Mouse (Mus musculus): ENCODE measurements at regions not wholly inside any gene's neighbourhood (a gene's known extent, or its start where the extent isn't known, plus 50 kb on each side); places are given as distances from the start of the nearest gene placed in this dataset.

GRCm38 (mm10) chr8:36364567-36365231 is 599.1 kb downstream of the Gm19410 start:
- DNase-seq, result no peak

- DNase-seq, result no peak
These were observed 600.4 kb downstream of the Gm19410 start for GRCm38 (mm10) chr8:36365945-36366344.

DNA sequence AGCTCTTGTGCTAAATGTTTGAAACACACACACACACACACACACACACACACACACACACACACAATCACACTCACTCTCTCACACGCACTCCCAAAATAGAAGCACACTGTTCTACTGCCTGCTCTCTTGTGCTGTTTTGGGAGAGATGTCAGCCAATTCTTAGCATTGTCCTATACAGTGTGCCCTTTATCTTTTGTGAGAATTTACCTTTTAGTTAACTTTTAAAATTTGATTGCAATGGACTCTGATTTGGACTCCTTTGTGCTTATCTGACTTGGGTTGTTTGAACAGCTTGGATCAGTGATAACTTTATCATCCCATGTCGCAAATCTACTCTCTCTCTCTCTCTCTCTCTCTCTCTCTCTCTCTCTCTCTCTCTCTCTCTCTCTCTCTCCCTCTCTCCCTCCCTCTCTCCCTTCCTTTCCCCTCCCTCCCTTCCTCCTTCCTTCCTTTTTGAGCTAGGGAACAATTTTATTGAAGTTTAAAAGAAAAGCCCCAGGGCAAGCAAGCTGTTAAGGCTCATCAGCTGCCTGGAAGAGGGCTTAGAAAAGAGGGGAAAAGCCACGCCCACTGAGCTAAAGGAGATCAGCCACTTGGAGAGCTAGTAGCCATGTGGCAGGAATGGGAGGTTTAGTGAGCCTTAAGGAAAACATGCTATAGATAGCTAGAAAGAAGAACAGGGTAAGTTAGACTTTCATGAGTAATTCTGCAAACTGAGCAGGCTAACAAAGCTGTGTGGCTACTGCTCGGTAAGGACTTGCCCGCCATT is 611.2 kb downstream of the Gm19410 start:
- DNase-seq, result no peak

DNA sequence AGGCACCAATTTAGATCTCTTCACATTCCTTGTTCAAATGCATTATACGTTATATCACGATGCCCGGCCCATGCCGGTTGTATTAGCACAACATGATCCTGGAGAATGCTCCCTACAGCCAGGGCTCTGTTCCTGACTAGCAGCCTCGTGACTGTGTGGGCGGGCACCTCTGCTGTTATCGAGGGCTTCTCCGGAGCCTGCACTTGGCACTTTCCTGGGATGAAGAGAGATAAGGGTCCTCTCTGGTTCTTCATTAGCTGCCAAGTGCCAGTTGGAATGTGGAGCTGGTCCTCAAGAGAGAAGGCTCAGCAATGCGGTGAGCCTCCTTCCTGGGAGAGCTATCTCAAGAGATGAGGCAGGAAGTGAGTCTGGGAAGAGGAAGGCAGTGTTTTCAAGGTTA is 598.9 kb upstream of the AI429214 start:
- no peak for DNase-seq

DNA sequence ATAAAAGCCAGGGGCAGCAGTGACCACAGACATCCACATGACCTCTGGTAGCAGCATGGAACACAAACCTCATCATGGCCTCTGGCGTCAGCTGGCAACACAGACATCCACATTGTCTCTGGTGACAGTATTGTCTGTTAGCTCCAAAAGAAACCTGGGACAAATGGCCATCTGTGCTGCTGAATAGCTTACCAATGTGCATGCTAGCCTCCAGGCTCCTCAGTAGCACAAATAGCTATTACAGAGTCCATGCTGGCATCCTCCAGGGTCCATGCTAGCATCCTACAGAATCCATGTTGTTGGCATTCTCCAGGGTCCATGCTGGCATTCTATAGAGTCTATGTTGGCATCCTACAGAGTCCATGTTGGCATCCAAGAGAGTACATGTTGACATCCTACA is 596.9 kb upstream of the AI429214 start:
- no peak for DNase-seq

DNA sequence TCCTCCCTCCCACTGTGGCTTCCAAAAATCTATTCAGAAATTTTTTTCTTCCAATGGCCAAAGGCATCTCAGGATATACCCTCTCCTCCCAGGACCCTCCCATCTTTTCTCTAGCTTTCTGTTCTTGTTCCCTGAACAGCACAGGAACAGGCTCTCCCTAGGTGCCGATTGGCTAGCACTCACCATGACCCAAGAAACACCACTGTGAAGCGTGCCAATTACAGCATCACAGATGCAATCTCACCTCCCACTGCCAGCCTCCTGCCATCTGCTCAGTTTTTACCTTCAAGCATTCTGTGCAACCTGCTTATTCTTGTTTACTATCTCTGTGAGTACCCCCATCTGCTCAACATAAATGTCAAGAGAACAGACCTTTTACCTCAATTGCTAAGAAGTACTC is 586.7 kb upstream of the AI429214 start:
- no peak for DNase-seq

Data from kidney, adult 18-20 months (tissue).